Mouse (Mus musculus) spleen, adult 2 months (tissue): ENCODE data around the gene Galns.

Experiments
- CTCF ChIP-seq: fragments of 200-500 bp; IDR thresholded peaks from 2 replicates; pipeline ENCODE4 v1.5.1; 2011; ENCODE audit warnings: mild to moderate bottlenecking, inconsistent platforms; ENCODE audit not compliant: insufficient read depth, insufficient read length, insufficient replicate concordance; ENCODE audit errors: extremely low read depth
- POLR2A ChIP-seq: fragments of 200-500 bp; IDR thresholded peaks from 2 replicates; pipeline ENCODE4 v1.6.1; 2011; ENCODE audit warnings: low read depth, low read length, inconsistent platforms

- TF ChIP-seq POLR2A (no peak), CTCF (no peak)
These were observed 14.5 kb upstream of the Galns start for GRCm38 (mm10) chr8:122625811-122626210.
